Mouse (Mus musculus): Measurements from ENCODE around the gene Nphp1.
A peak's percentile ranks its signal among the peaks of the same experiment; 100 is the strongest.

Gene Nphp1

GRCm38 (mm10) chr2:127788440-127789116, at the start of gene Nphp1:
TSS of gene Nphp1 (minus strand) at chr2:127788897.
- DNase-seq: peak; percentile 85

DNA sequence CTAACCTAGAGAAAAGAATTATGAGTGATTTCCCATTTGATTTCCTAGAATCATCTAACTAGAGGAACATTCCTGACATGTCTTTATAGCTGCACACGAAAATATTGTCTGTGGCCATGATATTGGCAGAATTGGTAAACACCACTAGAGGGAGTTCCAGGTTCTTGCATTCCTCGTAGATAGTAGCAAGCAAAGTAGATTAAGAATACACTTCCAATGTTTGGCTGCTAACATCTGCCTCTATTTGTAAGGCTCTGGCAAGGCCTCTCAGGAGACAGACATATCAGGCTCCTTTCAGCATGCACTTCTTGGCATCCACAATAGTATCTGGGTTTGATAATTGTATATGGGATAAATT, 44.1 kb upstream of the Nphp1 start:
- DNase-seq: no peak

- DNase-seq: no peak
Observed at GRCm38 (mm10) chr2:127832103-127832832, 43.6 kb upstream of the Nphp1 start.

- peak; percentile 99 for DNase-seq
Observed at GRCm38 (mm10) chr2:127831401-127832102, 42.9 kb upstream of the Nphp1 start, which contains the start of gene Bub1. TSS of gene Bub1 (minus strand) at chr2:127831865.

DNA sequence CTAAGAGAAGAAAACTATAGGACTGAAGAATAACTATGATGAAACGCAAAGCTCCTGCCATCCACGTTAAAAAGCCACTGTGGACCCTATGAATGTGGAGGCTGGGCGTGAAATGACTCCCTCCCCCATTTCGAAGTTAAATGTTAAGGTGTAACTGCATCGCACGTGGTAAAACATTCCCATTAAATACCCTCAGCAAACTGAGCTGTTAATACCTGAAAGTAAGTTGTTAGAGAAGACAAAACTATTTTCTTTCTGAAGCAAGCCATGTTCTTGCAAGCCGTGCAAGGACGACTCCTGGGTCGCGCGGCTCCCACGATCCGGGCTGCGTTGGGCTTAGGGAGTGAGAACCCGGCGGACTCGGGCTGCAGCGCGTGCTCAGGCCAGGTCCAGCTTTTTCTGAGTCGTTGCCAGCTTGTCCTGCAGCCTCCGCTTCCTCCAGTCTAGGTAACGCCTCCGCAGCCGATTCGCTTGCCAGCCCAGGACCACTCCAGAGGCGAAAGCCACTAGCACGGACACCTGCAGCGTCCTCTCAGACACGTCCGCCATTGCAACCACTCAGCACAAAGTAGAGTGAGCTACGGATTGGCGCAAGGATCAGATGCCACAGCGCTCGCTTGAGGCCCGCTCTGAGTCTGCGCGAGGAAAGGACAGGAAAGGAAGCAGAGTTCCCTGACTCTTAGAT, 3.4 kb upstream of the Nphp1 start, which contains the start of gene Mtln:
Mtln (minus strand) TSS at position 570 of the 685 bp plus-strand sequence.
- DNase-seq: peak; percentile 79

GRCm38 (mm10) chr2:127789651-127790270, 1.1 kb upstream of the Nphp1 start:
- DNase-seq: no peak

DNA sequence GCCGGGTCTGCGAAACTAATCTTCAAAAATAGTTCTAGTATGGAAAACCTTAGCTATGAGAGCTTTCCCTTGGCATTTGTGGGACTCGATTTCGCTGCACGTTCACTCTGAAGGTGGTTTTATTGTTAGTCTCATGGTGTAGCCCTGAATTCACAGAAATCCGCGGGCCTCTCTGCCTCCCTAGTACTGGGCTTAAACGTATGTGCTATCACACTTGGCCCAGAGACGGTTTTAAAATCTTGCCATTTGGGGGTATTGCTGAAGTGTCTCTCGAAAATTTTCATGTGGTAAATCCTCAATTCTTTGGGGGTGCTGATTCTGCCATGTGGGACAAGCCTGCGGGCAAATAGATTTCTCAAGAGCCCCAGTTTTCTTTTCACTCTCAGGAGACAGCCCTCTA, 441 bp upstream of the Nphp1 start:
- no peak for DNase-seq

GRCm38 (mm10) chr2:127787226-127787625, 1.5 kb downstream of the Nphp1 start:
- no peak for DNase-seq

GRCm38 (mm10) chr2:127778451-127778850, 10.2 kb downstream of the Nphp1 start:
- DNase-seq: no peak

DNA sequence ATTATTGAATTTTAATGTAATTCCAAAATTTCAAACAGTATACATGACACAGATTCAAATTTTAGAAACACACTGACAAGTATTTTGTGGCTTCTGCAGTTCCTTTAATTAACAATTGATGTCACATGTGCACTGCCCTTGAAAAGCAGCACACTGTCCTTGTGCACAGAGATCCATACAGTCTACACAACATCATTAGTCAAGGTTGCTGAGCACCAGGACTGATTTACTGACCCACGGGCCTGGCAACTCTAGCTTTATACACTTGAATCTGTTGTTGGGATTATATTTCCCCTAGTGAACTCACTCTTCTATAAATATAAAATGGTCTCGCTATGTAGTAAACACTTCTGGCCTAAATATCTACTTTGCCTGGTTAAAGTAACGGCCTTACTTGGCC, 13.7 kb downstream of the Nphp1 start:
- no peak for DNase-seq

DNA sequence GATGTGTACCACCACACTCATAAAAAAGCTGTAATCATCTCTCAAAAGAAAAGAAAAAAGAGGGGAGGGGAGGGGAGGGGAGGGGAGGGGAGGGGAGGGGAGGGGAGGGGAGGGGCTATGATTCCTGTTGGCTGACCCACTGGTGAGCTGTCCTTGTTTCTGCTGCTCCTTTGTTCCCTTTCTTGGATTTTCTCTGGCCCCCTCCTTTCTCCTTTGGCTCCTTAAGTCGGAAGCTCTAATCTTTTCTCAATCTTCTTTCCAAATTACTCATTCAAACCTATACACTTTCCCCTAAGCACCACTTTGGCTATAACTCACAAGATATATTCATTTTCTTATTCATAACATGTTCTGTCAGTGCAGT, 14.1 kb downstream of the Nphp1 start:
- DNase-seq: no peak

DNA sequence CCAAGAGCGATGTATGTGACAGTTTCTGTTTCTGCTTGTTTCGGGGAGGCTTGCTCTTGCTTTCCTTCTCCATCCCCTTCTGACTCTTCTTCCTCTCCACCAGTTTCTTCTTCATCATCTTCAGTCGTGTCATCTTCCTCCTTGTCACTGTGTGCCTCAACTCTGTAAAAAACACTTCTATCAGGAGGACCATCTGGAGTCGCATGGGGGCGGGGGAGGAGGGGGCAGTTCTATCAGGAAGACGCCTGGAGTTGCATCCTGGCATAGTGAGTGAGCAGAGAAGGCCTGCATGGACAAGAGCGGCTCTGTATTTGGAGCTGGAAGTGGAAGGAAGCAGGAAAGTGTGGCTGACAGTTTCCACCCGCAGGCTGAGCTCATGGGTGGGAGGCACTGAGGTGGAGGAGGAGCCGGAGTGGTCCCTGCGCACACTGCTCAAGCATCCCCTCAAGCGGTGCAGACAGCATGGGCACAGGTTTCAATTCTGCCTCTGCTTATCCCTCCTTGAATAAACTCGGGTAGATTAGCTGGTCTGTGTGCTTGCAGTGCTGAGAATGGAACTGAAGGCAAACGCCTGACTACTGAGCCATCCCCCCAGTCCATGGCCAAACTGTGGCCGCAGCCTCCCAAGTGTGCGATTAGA, 14.6 kb downstream of the Nphp1 start:
- DNase-seq: no peak

DNA sequence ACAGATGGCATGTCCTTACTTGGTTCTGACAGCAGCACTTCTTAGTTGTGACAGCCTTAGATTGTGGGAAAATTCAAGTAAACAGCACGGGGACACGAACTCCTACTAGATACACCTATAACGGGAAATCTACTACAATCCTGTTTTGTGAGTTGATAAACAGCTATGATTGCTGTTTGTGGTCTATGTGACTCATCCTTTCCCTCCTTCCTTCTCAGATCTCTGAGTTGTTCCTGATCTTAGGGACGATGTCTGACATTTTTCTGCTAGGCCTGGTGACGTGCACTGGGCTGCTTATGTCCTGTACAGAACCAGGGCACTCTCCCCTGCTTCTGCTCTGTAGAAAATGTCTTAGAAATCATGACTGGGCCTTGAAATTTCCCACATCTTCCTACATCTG, 27.1 kb downstream of the Nphp1 start:
- DNase-seq: no peak

DNA sequence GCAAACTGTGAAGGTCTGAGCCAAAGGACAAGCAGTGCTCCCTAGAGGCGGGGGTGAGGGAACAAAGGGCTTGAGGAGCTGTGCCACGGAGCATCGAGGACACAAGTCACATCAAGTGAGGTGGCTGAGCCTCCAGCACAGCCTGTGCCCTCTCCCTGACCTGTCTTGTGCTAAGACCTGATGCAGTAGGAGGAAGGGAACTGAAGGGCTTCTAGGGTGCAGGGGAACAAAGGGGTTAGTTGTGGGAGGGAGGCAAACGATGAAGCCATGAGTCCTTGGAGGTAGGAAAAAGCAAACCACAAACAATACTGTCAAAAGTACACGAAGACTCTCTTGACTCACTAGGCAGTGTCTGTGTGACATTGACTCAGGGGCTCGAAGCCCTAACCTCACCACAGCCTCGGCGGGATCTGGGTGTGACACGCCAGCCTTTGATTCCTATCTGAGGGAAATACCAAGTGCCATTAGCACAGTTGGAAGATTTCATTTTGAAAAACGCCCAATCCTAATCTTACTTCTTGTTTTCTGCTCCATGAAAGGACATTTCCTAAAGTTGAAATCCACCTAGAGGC, 28.2 kb downstream of the Nphp1 start:
- DNase-seq: no peak

GRCm38 (mm10) chr2:127760014-127760413, 28.7 kb downstream of the Nphp1 start:
- no peak for DNase-seq

- DNase-seq: no peak
Observed at GRCm38 (mm10) chr2:127759157-127759880, 29.4 kb downstream of the Nphp1 start.

DNA sequence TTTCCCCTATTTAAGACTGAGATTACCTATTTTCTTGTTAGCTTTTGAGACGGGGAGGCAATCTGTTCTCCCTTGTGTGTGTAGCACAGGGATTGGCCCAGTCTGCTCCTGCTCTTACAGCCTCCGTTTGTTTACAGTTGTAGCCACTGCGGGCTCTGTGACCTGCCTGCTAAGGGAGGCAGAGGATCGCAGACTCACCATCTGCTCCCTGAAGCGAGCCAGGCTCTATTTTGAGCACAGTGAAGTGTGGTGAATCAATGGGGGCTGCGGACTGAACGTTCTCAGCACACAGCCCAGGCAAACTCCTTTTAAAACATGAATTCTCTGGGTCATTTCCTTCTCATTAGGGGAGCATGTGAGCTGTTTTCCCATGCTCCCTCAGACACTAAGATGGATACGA, 31.5 kb downstream of the Nphp1 start:
- DNase-seq: peak; percentile 35

GRCm38 (mm10) chr2:127754113-127754512, 34.6 kb downstream of the Nphp1 start:
- no peak for DNase-seq

DNA sequence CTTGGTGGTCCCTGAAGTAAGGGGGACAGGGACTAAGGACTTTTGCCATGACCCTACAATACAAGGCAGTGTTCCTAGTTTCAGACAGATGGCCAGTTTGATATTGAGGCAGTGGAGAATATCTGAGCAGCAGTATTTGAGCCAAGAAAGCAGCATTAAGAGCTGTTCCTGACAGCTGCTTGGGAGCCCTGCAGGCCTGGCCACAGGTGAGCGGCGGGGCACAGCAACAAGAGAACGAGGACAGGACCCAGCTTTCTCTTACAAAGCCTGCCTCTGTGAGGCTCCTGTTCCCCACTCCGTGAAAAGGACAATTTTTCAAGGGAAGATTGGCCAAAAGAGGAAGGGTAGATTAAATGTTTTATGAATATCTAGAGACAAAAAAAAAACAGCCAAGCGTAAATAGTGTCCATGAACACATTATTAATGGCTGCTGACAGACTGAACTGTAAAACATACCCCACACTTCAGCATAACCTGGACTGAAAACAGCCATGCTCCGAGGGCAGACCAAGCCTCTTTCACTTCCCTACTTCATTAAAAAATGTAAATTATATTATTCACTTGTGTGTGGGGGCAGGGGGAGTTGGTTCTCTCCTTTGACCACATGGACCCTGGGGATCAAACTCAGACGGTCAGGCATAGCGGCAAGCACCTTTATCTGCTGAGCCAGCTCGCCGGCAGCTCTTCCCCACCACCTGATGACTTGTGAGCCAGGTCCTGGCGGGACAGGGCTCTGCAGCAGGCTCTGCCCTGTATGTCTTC, 36.7 kb downstream of the Nphp1 start:
- no peak for DNase-seq

GRCm38 (mm10) chr2:127749376-127749775, 39.3 kb downstream of the Nphp1 start:
- no peak for DNase-seq

All from right cerebral cortex, postnatal 4 days (tissue).